Comparison of ENCODE assay signal across 20 mouse cellular contexts in genomic region chr1:53070664-53071175, GRCm38 (mm10). TPM values are rescaled to one million over a fixed set of nuclear protein-coding genes. Genes with fewer than 3 reads are reported as not detected.
DNase-seq lines count a peak whose midpoint lies in the region; ATAC-seq lines count a peak whose summit lies in the region.
"Had no signal": no experiment of that assay in that cellular context is flagged by ENCODE, and none has a peak within 500 bp of the region (broad histone marks: within the 10 kb centered on the region; RNA-seq: fewer than 3 reads in every experiment).

No protein-coding gene starts in this region.

- no peak overlapping the region for H3K9ac ChIP-seq in kidney, embryonic 16.5 days (replicated peaks; ENCODE audit: low read length)
- H3K9ac ChIP-seq in liver, embryonic 15.5 days, result no peak overlapping the region
- no peak overlapping the region for H3K9ac ChIP-seq in hindbrain, embryonic 14.5 days
- H3K9ac ChIP-seq: embryonic facial prominence, embryonic 12.5 days; forebrain, embryonic 15.5 days; heart, embryonic 13.5 days; hindbrain, embryonic 12.5 days had no signal

- no peaks in the 10 kb centered on the region for H3K27me3 ChIP-seq in kidney, embryonic 16.5 days (ENCODE audit: insufficient read depth, low read length)
- H3K27me3 ChIP-seq in liver, embryonic 15.5 days, result no peaks in the 10 kb centered on the region
- no peaks in the 10 kb centered on the region for H3K27me3 ChIP-seq in hindbrain, embryonic 14.5 days (ENCODE audit: control insufficient read depth, insufficient read depth, low read length)
- H3K27me3 ChIP-seq: embryonic facial prominence, embryonic 12.5 days; forebrain, embryonic 15.5 days; heart, embryonic 13.5 days; hindbrain, embryonic 12.5 days had no signal

- no peak overlapping the region for H3K4me2 ChIP-seq in kidney, embryonic 16.5 days (replicated peaks; ENCODE audit: low read depth, low read length)
- H3K4me2 ChIP-seq in liver, embryonic 15.5 days, result no peak overlapping the region
- no peak overlapping the region for H3K4me2 ChIP-seq in hindbrain, embryonic 14.5 days (replicated peaks)
- H3K4me2 ChIP-seq: embryonic facial prominence, embryonic 12.5 days; forebrain, embryonic 15.5 days; heart, embryonic 13.5 days; hindbrain, embryonic 12.5 days had no signal

- no peak overlapping the region for H3K27ac ChIP-seq in kidney, embryonic 16.5 days (ENCODE audit: low read length)
- no peak overlapping the region; the same call in 1 of the 2 replicates for H3K27ac ChIP-seq in liver, embryonic 15.5 days (replicated peaks)
- H3K27ac ChIP-seq in hindbrain, embryonic 14.5 days, result no peak overlapping the region
- H3K27ac ChIP-seq: embryonic facial prominence, embryonic 12.5 days; forebrain, embryonic 15.5 days; heart, embryonic 13.5 days; hindbrain, embryonic 12.5 days had no signal

- 90% methylated on average over 1 of the region's 1 CpGs for WGBS in kidney, embryonic 16.5 days
- 67% methylated on average over 1 of the region's 1 CpGs for WGBS in liver, embryonic 15.5 days (ENCODE audit: insufficient replicate concordance)
- 93% methylated on average over 1 of the region's 1 CpGs for WGBS in hindbrain, embryonic 14.5 days

- no peak overlapping the region for H3K4me3 ChIP-seq in kidney, embryonic 16.5 days (ENCODE audit: low read length)
- H3K4me3 ChIP-seq in liver, embryonic 15.5 days (replicated peaks), result no peak overlapping the region
- H3K4me3 ChIP-seq in hindbrain, embryonic 14.5 days (replicated peaks; ENCODE audit: low read length), result no peak overlapping the region
- H3K4me3 ChIP-seq: embryonic facial prominence, embryonic 12.5 days; forebrain, embryonic 15.5 days; heart, embryonic 13.5 days; hindbrain, embryonic 12.5 days had no signal

- ATAC-seq in kidney, embryonic 16.5 days (ENCODE audit: low FRiP score, low TSS enrichment), result no peak
- ATAC-seq in liver, embryonic 15.5 days (ENCODE audit: insufficient read depth), result peak; percentile 61
- ATAC-seq in hindbrain, embryonic 14.5 days (ENCODE audit: low FRiP score), result no peak
- ATAC-seq: forebrain, embryonic 15.5 days had no signal

- no peaks in the 10 kb centered on the region for H3K4me1 ChIP-seq in kidney, embryonic 16.5 days (ENCODE audit: insufficient read depth, low read length)
- H3K4me1 ChIP-seq in liver, embryonic 15.5 days (replicated peaks), result no peaks in the 10 kb centered on the region; the same call in 1 of the 2 replicates
- no peaks in the 10 kb centered on the region for H3K4me1 ChIP-seq in hindbrain, embryonic 14.5 days (replicated peaks; ENCODE audit: control insufficient read depth, insufficient read depth, low read length)
- H3K4me1 ChIP-seq: embryonic facial prominence, embryonic 12.5 days; forebrain, embryonic 15.5 days; heart, embryonic 13.5 days; hindbrain, embryonic 12.5 days had no signal

- peak; percentile 4 for DNase-seq in adrenal gland, adult 8-10 months
- no peak for DNase-seq in adrenal gland, adult 18-20 months (ENCODE audit: low spot score in 2 of 2)
- peak; percentile 5 to 6 for DNase-seq in kidney, postnatal 36 days
- peak; percentile 6 for DNase-seq in adipocyte (ENCODE audit: low spot score)
- DNase-seq in urinary bladder, adult 18-20 months (ENCODE audit: low spot score in 2 of 2), result no peak
- no peak for DNase-seq in hindbrain, embryonic 14.5 days (ENCODE audit: low spot score)
- DNase-seq: cerebellum, adult 11-12 months; cerebellum, adult 9-10 months; cerebellum, postnatal 25 days; gastrocnemius, postnatal 36 days; heart, adult 11 months; heart, postnatal 36 days had no signal

- no peaks in the 10 kb centered on the region for H3K36me3 ChIP-seq in kidney, embryonic 16.5 days (ENCODE audit: insufficient read depth, low read length)
- no peaks in the 10 kb centered on the region for H3K36me3 ChIP-seq in liver, embryonic 15.5 days (replicated peaks)
- H3K36me3 ChIP-seq in hindbrain, embryonic 14.5 days (replicated peaks; ENCODE audit: control insufficient read depth, insufficient read depth), result no peaks in the 10 kb centered on the region
- H3K36me3 ChIP-seq: embryonic facial prominence, embryonic 12.5 days; forebrain, embryonic 15.5 days; heart, embryonic 13.5 days; hindbrain, embryonic 12.5 days had no signal

- H3K9me3 ChIP-seq in kidney, embryonic 16.5 days (ENCODE audit: low read length), result no peaks in the 10 kb centered on the region
- H3K9me3 ChIP-seq in liver, embryonic 15.5 days (replicated peaks), result no peaks in the 10 kb centered on the region
- H3K9me3 ChIP-seq in hindbrain, embryonic 14.5 days (ENCODE audit: control insufficient read depth, low read length), result no peaks in the 10 kb centered on the region
- H3K9me3 ChIP-seq: embryonic facial prominence, embryonic 12.5 days; forebrain, embryonic 15.5 days; heart, embryonic 13.5 days; hindbrain, embryonic 12.5 days had no signal

RNA-seq across cellular contexts. Expression of gene Mstn, which starts 9.3 kb away (rescaled TPM):
- total RNA-seq in adrenal gland, adult 8-10 months (2022), result under 1 TPM in 1 of 4 experiments, not detected in 3; 0.11 TPM
- total RNA-seq in adrenal gland, adult 18-20 months (2021), result not detected
- 0.09 and 0.21 TPM in 2 replicates for polyA plus RNA-seq in kidney, embryonic 16.5 days (2015; fragmentation: Nextera tagmentation; extraction: Ambion mirVana)
- polyA plus RNA-seq in liver, embryonic 15.5 days (2015; fragmentation: Nextera tagmentation; extraction: Ambion mirVana), result 0.06 and 0.14 TPM in 2 replicates
- 0.25 TPM in 2 replicates for polyA plus RNA-seq in hindbrain, embryonic 14.5 days (2014; fragmentation: Nextera tagmentation; extraction: Ambion mirVana)
- total RNA-seq: MEL had no signal
- polyA plus RNA-seq: C2C12 had no signal

RNA-seq across cellular contexts. Expression of gene 1700019D03Rik, which starts 50.7 kb away (rescaled TPM):
- total RNA-seq in adrenal gland, adult 8-10 months (2022), result 1 to 10 TPM in 3 of 4 experiments, under 1 TPM in 1; 0.84 to 2.1 (median 1.2) TPM
- 1 to 10 TPM; 1.2 to 1.4 TPM for total RNA-seq in adrenal gland, adult 18-20 months (2021)
- 10.4 and 11.2 TPM in 2 replicates for polyA plus RNA-seq in kidney, embryonic 16.5 days (2015; fragmentation: Nextera tagmentation; extraction: Ambion mirVana)
- 8.7 and 10.2 TPM in 2 replicates for polyA plus RNA-seq in liver, embryonic 15.5 days (2015; fragmentation: Nextera tagmentation; extraction: Ambion mirVana)
- polyA plus RNA-seq in hindbrain, embryonic 14.5 days (2014; fragmentation: Nextera tagmentation; extraction: Ambion mirVana), result 3.6 and 4.0 TPM in 2 replicates
- total RNA-seq: MEL had no signal
- polyA plus RNA-seq: C2C12 had no signal

Comparison
In these comparisons a context has a peak if more than half of its experiments do, and no peak if none do; other contexts are left out.
1. DNase-seq: peak in adrenal gland, adult 8-10 months (single experiment), kidney, postnatal 36 days (2 of 2) and adipocyte (single experiment); none in adrenal gland, adult 18-20 months (0 of 2), urinary bladder, adult 18-20 months (0 of 2) and hindbrain, embryonic 14.5 days (single experiment).